Mouse (Mus musculus): Measurements from ENCODE around the gene Mettl1. TPM values are rescaled to one million over a fixed set of nuclear protein-coding genes. Genes with fewer than 3 reads are reported as not detected.

The Mettl1 gene
- polyA plus RNA-seq, 2 experiments = 12.5 to 19.3 TPM

- TF ChIP-seq CTCF (IDR thresholded peaks at IDR 0.05; ENCODE audit: low read depth) = no peak
- no peak for TF ChIP-seq EP300 (IDR thresholded peaks at IDR 0.05; ENCODE audit: low read depth)
- Histone ChIP-seq H3K36me3 (replicated peaks; ENCODE audit: control insufficient read depth, insufficient read depth, low read depth) (peaks cover 31% of the 10 kb centered on the region), H3K27ac (no peak overlapping the region), H3K9ac (replicated peaks) (no peak overlapping the region), H3K4me3 (ENCODE audit: insufficient read depth in 1 of 2, low read depth in 2 of 2, low read length in 2 of 2) (no peak overlapping the region), H3K4me2 (ENCODE audit: low read depth) (no peak overlapping the region), H3K4me1 (replicated peaks; ENCODE audit: control insufficient read depth in 2 of 2, insufficient read depth in 2 of 2, low read length in 1 of 2) (peaks cover 8 to 30% of the 10 kb centered on the region in 2 experiments; a peak in 3 of 4 replicates), H3K9me3 (ENCODE audit: control insufficient read depth, low read length) (no peaks in the 10 kb centered on the region), H3K27me3 (ENCODE audit: control insufficient read depth, insufficient read depth, low read length) (peaks cover 11% of the 10 kb centered on the region)
- no peak for ATAC-seq (ENCODE audit: insufficient read depth)
- WGBS (ENCODE audit: insufficient replicate concordance) = 84% methylated on average over 14 of the region's 14 CpGs
- DNase-seq (ENCODE audit: low read depth in 3 of 3, low spot score in 3 of 3) = no peak
Observed at GRCm38 (mm10) chr10:127066519-127067018, 25.4 kb downstream of the Mettl1 start.

DNA sequence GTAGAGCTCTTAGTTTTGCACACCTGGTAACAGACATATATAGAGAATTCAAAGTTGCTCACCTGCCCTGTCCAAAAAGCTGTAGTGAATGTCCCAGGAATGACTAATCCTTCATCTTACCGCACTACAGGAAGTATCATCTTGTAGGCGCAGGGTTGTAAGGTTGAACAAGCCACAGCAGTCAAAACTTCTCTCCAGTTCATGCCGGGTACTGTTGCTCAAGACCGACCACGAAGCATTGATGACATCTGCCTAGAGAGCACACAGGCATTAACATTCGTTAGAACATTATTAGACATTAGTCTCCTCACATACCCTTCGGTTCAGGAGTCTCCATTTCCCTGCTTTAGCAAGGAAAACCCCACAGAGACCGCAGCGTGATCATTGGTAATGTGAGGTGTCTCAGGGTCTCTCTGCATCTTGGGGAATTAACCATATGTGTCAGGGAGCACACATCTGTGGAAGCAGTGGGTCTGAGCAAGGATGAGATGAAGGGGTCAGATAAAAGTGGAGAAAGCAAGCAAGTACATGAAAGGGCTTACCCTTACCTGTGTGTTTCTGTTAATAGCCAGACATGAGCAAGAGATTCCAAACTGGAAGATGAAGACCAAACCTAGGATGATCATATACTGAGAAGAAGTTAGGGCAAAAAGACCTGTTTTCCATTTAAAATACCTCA, 27.3 kb downstream of the Mettl1 start:
- 44% methylated on average over 9 of the region's 9 CpGs for WGBS (ENCODE audit: insufficient replicate concordance)
- H3K36me3 ChIP-seq (replicated peaks; ENCODE audit: control insufficient read depth, insufficient read depth, low read depth) = peaks cover 31% of the 10 kb centered on the region
- no peak for DNase-seq (ENCODE audit: low read depth in 3 of 3, low spot score in 3 of 3)

DNA sequence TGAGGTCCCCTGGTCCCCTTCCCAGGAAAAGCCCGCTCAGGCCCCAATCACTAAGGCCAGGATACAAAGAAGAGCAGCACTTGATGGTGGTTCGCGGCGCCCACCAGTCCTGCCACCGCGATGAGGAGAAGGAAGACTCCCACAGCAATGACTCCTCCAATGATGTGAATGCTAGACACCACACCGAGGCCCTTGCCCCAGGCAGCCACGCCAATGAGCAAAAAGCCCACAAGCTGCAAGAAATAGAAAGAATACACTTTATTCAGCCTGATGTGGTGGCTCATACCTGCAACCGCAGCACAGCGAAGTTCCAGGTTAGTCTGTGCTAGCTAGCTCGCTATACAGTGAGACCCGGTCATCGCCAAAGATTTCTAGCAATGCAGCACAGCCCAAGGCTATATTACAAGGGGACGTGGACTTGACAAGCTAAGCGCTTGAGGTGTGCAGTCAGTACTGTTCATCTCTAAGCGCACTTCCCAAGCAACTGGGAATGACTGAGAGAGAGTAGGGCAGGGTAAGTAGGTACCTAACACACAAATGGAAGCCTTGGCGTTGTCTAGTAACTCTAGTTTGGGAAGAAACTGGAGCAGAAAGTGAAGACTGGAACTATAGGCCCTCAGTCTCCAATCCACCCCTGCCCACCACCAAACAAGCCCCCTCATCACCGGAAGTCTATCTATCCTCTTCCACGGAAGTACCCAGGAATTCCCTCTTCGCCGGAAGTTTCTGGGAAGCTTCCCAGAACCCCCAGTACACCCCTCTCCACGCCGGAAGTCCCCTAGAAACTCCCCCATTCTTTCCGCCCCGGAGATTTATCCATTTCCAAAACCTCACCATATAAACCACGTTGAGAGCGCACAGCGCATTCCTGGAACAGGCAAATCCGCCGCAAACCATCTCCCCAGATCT, 28.3 kb downstream of the Mettl1 start:
- DNase-seq (ENCODE audit: low read depth in 3 of 3, low spot score in 3 of 3) (no peak), ATAC-seq (ENCODE audit: insufficient read depth) (peak; percentile 5; the same call in 1 of the 2 replicates)
- H3K36me3 ChIP-seq (replicated peaks; ENCODE audit: control insufficient read depth, insufficient read depth, low read depth) = peaks cover 31% of the 10 kb centered on the region
- peak overlapping the region; percentile 36; the same call in 1 of the 2 replicates for H3K27ac ChIP-seq
- H3K27me3 ChIP-seq (ENCODE audit: control insufficient read depth, insufficient read depth, low read length) = no peaks in the 10 kb centered on the region
- H3K4me3 ChIP-seq (ENCODE audit: insufficient read depth in 1 of 2, low read depth in 2 of 2, low read length in 2 of 2) = peak overlapping the region; percentile 59 to 99
- 7% methylated on average over 30 of the region's 30 CpGs for WGBS (ENCODE audit: insufficient replicate concordance)
- no peaks in the 10 kb centered on the region for H3K9me3 ChIP-seq (ENCODE audit: control insufficient read depth, low read length)
- peak overlapping the region; percentile 75 for H3K4me2 ChIP-seq (ENCODE audit: low read depth)
- TF ChIP-seq CTCF (IDR thresholded peaks at IDR 0.05; ENCODE audit: low read depth) (no peak), EP300 (IDR thresholded peaks at IDR 0.05; ENCODE audit: low read depth) (no peak)
- peaks cover 4 to 26% of the 10 kb centered on the region in 2 experiments; a peak in 3 of 4 replicates for H3K4me1 ChIP-seq (replicated peaks; ENCODE audit: control insufficient read depth in 2 of 2, insufficient read depth in 2 of 2, low read length in 1 of 2)
- H3K9ac ChIP-seq (replicated peaks) = peak overlapping the region; percentile 35

More for the DNA sequence above, 27.3 kb downstream of the Mettl1 start:
- Histone ChIP-seq H3K9me3 (ENCODE audit: control insufficient read depth, low read length) (no peaks in the 10 kb centered on the region), H3K27ac (peak overlapping the region; percentile 44), H3K9ac (replicated peaks) (peak overlapping the region; percentile 35; the same call in 1 of the 2 replicates), H3K4me1 (replicated peaks; ENCODE audit: control insufficient read depth in 2 of 2, insufficient read depth in 2 of 2, low read length in 1 of 2) (peaks cover 4 to 27% of the 10 kb centered on the region in 2 experiments; a peak in 3 of 4 replicates), H3K27me3 (ENCODE audit: control insufficient read depth, insufficient read depth, low read length) (no peaks in the 10 kb centered on the region), H3K4me2 (ENCODE audit: low read depth) (peak overlapping the region; percentile 75), H3K4me3 (ENCODE audit: insufficient read depth in 1 of 2, low read depth in 2 of 2, low read length in 2 of 2) (peak overlapping the region in 1 of 2 experiments; percentile 59; a peak in 2 of 4 replicates)
- no peak for ATAC-seq (ENCODE audit: insufficient read depth)
- TF ChIP-seq CTCF (IDR thresholded peaks at IDR 0.05; ENCODE audit: low read depth) = no peak
- TF ChIP-seq EP300 (IDR thresholded peaks at IDR 0.05; ENCODE audit: low read depth) = no peak

DNA sequence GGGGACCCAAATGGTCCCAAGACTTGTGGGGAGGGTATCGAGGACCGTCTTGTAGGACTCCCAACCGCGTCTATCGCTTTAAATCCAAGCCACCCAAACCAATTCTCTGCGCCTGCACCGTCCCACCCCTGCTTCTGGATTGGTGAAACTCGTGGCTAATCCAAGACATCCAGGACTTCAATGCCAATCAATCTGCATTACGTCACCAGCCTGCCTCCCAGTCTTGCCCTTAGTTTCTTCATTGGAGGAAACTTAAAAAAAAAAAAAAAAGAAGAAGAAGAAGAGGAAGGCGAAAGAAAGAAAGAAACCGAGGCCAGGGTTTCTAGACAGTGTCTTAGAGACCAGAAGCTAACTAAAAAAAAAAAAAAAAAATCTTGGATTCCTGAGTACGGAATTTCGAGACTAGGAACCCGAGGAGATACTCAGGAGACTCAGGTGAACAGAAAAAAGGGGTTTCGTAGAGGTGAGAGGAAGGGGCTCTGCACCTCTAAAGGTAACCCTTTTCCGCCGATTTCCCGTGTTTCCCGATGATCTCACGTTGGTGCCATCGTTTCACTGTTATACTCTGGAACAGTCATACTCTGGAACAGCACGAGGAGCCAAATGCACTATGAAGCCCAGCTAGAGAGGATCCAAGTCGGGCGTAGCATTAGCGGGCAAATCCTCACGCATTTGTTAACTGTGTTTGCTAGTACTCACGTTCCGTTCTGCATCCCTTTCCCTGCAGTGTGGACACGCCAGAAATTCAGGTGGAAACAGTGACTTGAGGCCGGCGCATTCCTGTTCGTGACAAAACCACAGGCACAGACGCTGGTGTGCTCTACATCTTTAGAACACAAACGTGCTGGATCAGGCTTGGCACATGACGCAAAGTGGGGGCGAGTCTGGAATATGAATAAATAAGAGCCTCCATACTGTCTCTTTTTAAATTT, 29.2 kb downstream of the Mettl1 start, which contains the start of gene Tspan31:
Gene Tspan31, minus strand, starts transcription at position 75 of the 932 bp plus-strand sequence.
- ATAC-seq (ENCODE audit: insufficient read depth) = peak; percentile 84
- WGBS (ENCODE audit: insufficient replicate concordance) = 1% methylated on average over 36 of the region's 36 CpGs

More for the DNA sequence above, 29.2 kb downstream of the Mettl1 start, which contains the start of gene Tspan31:
- Histone ChIP-seq H3K9ac (replicated peaks) (peak within 1 kb of the TSS; percentile 46), H3K27me3 (ENCODE audit: control insufficient read depth, insufficient read depth, low read length) (no peaks in the 10 kb centered on the region), H3K9me3 (ENCODE audit: control insufficient read depth, low read length) (no peaks in the 10 kb centered on the region), H3K4me2 (ENCODE audit: low read depth) (peak within 1 kb of the TSS; percentile 75), H3K4me1 (replicated peaks; ENCODE audit: control insufficient read depth in 2 of 2, insufficient read depth in 2 of 2, low read length in 1 of 2) (peaks cover 0 to 21% of the 10 kb centered on the region in 2 experiments; a peak in 3 of 4 replicates), H3K4me3 (ENCODE audit: insufficient read depth in 1 of 2, low read depth in 2 of 2, low read length in 2 of 2) (peak within 1 kb of the TSS; percentile 59 to 99), H3K27ac (peak within 1 kb of the TSS; percentile 36; the same call in 1 of the 2 replicates), H3K36me3 (replicated peaks; ENCODE audit: control insufficient read depth, insufficient read depth, low read depth) (peaks cover 23% of the 10 kb centered on the region)
- no peak for TF ChIP-seq CTCF (IDR thresholded peaks at IDR 0.05; ENCODE audit: low read depth)
- no peak for TF ChIP-seq EP300 (IDR thresholded peaks at IDR 0.05; ENCODE audit: low read depth)
- peak; percentile 92 to 93 (median 93) for DNase-seq (ENCODE audit: low read depth in 3 of 3, low spot score in 3 of 3)
